1 mouse cellular context compared by ENCODE assay signal in the genomic region with DNA sequence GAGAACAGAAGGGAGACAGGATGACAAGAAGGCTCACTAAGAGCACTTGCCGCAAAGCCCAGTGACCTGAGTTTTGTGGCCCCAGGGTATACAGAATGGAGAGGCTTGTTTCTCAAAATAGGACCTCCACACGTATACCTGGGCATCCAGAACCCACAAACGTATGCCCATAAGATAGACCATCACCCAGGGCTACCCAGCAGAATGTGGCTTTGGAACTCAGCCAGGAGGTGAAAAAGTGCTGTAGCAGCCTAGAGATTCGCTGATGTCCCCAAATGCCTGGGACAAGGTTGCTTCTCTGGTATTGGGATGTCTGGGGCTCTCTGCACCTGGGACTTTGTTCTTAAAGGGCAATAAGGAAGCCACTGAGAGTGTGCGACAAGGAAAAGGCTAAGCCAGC.
TF ChIP-seq lines count a peak whose summit lies in the region.

No protein-coding gene starts in this region.

TF ChIP-seq in MEL, 35 proteins besides CTCF, POLR2A, EP300 and RAD21 (continued from another document):
- TF ChIP-seq MXI1 (IDR thresholded peaks at IDR 0.05; ENCODE audit: low read depth, low read length) (no peak), TAL1 (IDR thresholded peaks at IDR 0.05; ENCODE audit: low read length) (no peak), HCFC1 (IDR thresholded peaks at IDR 0.05; ENCODE audit: low read depth, low read length) (no peak), GABPA (IDR thresholded peaks at IDR 0.05; ENCODE audit: low read depth, low read length) (no peak), SIN3A (IDR thresholded peaks at IDR 0.05; ENCODE audit: low read length) (peak; percentile 38; the same call in 1 of the 2 replicates), ZMIZ1 (IDR thresholded peaks at IDR 0.05; ENCODE audit: low read depth, low read length) (no peak), MAZ (IDR thresholded peaks at IDR 0.05; ENCODE audit: low read depth, low read length) (no peak), TBP (IDR thresholded peaks at IDR 0.05; ENCODE audit: low read depth, low read length) (no peak), NRF1 (IDR thresholded peaks at IDR 0.05; ENCODE audit: insufficient read depth, low read depth, low read length, poor library complexity, severe bottlenecking) (no peak), MYC (IDR thresholded peaks at IDR 0.05; ENCODE audit: low read depth, low read length) (no peak), TCF12 (IDR thresholded peaks at IDR 0.05; ENCODE audit: low read depth, low read length) (no peak)
